Mouse (Mus musculus) thymus, adult 2 months (tissue): ENCODE data around the gene Tmem204. TPM values are rescaled to one million over a fixed set of nuclear protein-coding genes. Genes with fewer than 3 reads are reported as not detected.

Source experiments
- DNase-seq: peaks from one replicate; pipeline ENCODE4 v3.0.0; 2021
- H3K27ac ChIP-seq: fragments of 200-500 bp; 2 replicates; pipeline ENCODE4 v1.5.1; 2012; ENCODE audit warnings: low read length, control low read depth; ENCODE audit not compliant: control insufficient read depth, insufficient read depth
- H3K27me3 ChIP-seq: fragments of 200-500 bp; 2 replicates; pipeline ENCODE4 v1.6.1; 2012; ENCODE audit warnings: mild to moderate bottlenecking, low read length, moderate library complexity, mixed read lengths; ENCODE audit not compliant: control insufficient read depth, insufficient read depth
- H3K36me3 ChIP-seq: fragments of 200-500 bp; 2 replicates; pipeline ENCODE4 v1.6.1; 2012; ENCODE audit warnings: mild to moderate bottlenecking, low read length, moderate library complexity; ENCODE audit not compliant: control insufficient read depth, insufficient read depth
- H3K4me1 ChIP-seq: fragments of 200-500 bp; replicated peaks from 2 replicates; pipeline ENCODE4 v1.6.1; 2012; ENCODE audit warnings: low read length; ENCODE audit not compliant: control insufficient read depth, insufficient read depth
- H3K4me3 ChIP-seq: fragments of 200-500 bp; 2 replicates; pipeline ENCODE4 v1.5.1; 2012; ENCODE audit warnings: mild to moderate bottlenecking, low read length, control low read depth, moderate library complexity; ENCODE audit not compliant: control insufficient read depth, insufficient read depth
- CTCF ChIP-seq: fragments of 200-500 bp; IDR thresholded peaks from 2 replicates; pipeline ENCODE4 v1.5.1; 2012; ENCODE audit warnings: mild to moderate bottlenecking, control low read depth, low read length, moderate library complexity, borderline replicate concordance; ENCODE audit not compliant: control insufficient read depth, poor library complexity, insufficient read depth; ENCODE audit errors: extremely low read depth
- POLR2A ChIP-seq: fragments of 200-500 bp; IDR thresholded peaks from 2 replicates; pipeline ENCODE4 v1.6.1; 2012; ENCODE audit warnings: mild to moderate bottlenecking, low read length, control low read depth, moderate library complexity; ENCODE audit not compliant: control insufficient read depth, poor library complexity, insufficient read depth; ENCODE audit errors: extremely low read depth
- WGBS: fragments of 180-500 bp; shearing (Covaris S2); methylation state at CpG from one replicate; pipeline ENCODE4 v1.1.7; 2018; 5-methylcytosine and 5-hydroxymethylcytosine counted together
- polyA plus RNA-seq: library from polyadenylated mRNA; depleted of rRNA; stranded (reverse); fragments of >200 nt; gene quantifications from 2 replicates; pipeline ENCODE4 v1.2.3, GENCODE M21; 2012

The Tmem204 gene
- polyA plus RNA-seq, 1 experiment, result 11.3 TPM

DNA sequence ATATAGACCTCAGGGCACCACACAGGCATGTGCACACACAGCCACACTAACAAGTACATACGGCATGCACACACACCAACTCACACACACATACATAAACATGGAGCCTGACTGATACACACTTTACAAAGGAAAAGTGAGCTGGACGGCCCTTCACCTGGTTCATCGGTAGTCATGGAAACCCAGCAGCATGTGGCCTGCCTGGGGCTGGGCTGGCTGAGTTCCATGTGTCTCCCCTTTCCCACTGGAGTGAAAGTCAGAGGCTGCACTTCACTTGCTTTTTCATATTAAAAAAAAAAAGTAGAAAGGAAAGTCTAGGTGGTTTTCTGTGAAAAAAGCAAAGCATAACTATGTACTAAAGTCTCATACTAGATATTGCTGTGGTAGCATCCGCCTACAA lies 20.1 kb downstream of the Tmem204 start:
- H3K27ac ChIP-seq, result no peak overlapping the region
- H3K4me3 ChIP-seq, result no peak overlapping the region
- 97% methylated on average over 4 of the region's 4 CpGs for WGBS
- no peaks in the 10 kb centered on the region for H3K36me3 ChIP-seq
- no peaks in the 10 kb centered on the region for H3K4me1 ChIP-seq
- H3K27me3 ChIP-seq, result no peaks in the 10 kb centered on the region
- no peak for DNase-seq
- TF ChIP-seq POLR2A, result no peak
- TF ChIP-seq CTCF, result no peak

DNA sequence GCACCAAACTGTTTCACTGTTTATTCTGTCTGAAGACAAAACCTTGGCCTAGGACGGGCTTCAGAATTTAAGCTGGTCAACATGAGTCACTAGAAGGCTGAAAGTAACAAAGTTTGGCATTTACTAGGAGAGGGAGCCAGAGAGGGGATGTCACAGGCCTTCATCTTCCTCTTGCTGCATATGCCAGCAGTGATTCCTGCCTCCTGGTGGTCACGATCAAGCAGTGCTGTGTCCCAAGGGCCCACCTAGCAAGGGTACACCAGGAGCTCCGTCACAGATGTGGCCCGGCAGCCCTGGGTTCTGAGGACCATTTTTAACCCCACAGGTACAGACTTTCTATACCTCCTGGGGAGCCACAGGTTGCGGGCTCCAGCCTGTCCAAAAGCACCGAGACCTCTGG lies 26.4 kb downstream of the Tmem204 start:
- WGBS, result 96% methylated on average over 6 of the region's 6 CpGs
- no peak for DNase-seq
- H3K4me3 ChIP-seq, result no peak overlapping the region
- TF ChIP-seq POLR2A, result no peak
- TF ChIP-seq CTCF, result no peak
- no peaks in the 10 kb centered on the region for H3K4me1 ChIP-seq
- no peaks in the 10 kb centered on the region for H3K27me3 ChIP-seq
- no peak overlapping the region for H3K27ac ChIP-seq
- H3K36me3 ChIP-seq, result no peaks in the 10 kb centered on the region

DNA sequence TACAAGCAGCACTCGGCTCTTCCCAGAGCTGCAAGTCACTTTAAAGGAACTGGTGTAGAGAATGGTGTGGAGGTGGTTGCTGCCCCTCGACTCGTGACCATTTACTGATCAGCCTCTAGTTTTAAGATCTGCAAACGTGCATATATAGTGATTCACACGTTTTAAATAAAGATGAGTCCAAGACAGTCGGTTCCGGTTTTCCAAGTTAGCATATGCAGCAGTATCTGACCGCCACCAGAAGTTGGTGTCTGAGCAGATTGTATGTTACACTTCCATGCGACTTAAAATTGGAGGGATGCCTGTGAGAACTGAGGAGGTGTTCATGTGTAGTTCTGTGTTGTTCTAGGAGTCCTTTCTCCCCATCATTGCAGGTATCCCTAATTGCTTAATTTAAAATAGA lies 30.1 kb downstream of the Tmem204 start:
- TF ChIP-seq CTCF, result no peak
- TF ChIP-seq POLR2A, result no peak
- H3K4me3 ChIP-seq, result no peak overlapping the region
- no peak overlapping the region for H3K27ac ChIP-seq
- 96% methylated on average over 9 of the region's 9 CpGs for WGBS
- no peaks in the 10 kb centered on the region for H3K27me3 ChIP-seq
- DNase-seq, result no peak
- H3K36me3 ChIP-seq, result no peaks in the 10 kb centered on the region
- H3K4me1 ChIP-seq, result no peaks in the 10 kb centered on the region

DNA sequence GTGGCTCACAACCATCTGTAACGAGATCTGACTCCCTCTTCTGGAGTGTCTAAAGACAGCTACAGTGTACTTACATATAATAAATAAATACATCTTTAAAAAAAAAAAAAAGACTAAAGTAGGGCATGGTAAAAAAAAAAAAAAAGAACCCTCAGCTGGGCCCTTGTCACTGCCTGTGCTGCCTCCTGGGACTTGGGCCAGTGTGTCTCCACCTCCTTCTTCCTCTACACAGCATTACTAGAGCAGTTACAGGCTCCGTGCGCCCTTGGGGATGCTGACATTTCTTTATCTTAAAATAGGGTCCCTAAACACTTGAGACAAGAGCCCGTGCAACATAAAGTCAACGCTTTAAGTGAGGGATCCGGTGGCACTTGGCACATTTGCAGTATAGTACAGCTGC lies 36.2 kb downstream of the Tmem204 start:
- Histone ChIP-seq H3K27ac (no peak overlapping the region), H3K4me3 (no peak overlapping the region), H3K27me3 (no peaks in the 10 kb centered on the region), H3K4me1 (no peaks in the 10 kb centered on the region), H3K36me3 (no peaks in the 10 kb centered on the region)
- DNase-seq, result no peak
- TF ChIP-seq POLR2A, result no peak
- TF ChIP-seq CTCF, result no peak
- 93% methylated on average over 6 of the region's 6 CpGs for WGBS

DNA sequence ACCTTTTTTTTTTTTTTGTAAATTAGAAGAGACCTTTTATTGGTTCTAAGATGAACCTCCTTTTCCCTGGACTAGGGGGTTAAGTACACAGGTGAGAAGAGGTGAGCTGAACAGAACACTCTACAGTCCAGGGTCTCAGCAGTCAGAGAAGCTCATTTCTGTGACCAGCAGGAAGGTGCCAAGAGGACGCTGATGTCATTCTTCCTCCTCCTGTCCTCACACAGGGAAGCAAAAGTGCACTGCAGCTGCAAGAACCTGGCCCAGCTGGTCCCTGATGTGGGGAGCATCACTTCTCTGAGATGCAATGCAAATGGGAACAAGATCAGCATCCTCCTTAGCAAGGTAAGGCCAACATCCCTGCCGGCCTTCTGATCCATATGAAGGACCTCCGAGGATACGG lies 38.1 kb downstream of the Tmem204 start:
- WGBS, result 93% methylated on average over 4 of the region's 4 CpGs
- no peak for DNase-seq
- Histone ChIP-seq H3K27me3 (no peaks in the 10 kb centered on the region), H3K4me3 (no peak overlapping the region), H3K36me3 (no peaks in the 10 kb centered on the region), H3K27ac (no peak overlapping the region), H3K4me1 (no peaks in the 10 kb centered on the region)
- TF ChIP-seq CTCF, result no peak
- no peak for TF ChIP-seq POLR2A

DNA sequence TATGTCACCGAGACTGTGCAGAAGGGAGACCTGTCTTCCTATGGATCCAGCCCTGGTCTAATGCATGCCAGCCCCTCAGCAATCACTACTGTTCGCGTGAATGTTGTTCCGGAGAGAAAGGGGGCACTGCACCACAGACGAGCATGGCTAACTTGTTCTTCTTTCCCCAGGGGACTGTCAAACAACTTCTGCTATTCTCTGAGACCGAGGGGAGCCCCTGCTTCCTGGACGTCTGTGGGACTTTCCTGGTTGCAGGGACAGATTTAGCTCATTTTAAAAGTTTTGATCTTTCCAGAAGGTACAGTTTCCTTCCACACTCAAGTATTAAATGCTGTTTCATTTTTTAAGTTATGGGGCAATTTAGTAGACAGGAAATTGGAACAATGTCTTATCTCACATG lies 38.5 kb downstream of the Tmem204 start:
- DNase-seq, result no peak
- no peaks in the 10 kb centered on the region for H3K27me3 ChIP-seq
- H3K36me3 ChIP-seq, result no peaks in the 10 kb centered on the region
- no peak for TF ChIP-seq POLR2A
- TF ChIP-seq CTCF, result no peak
- H3K4me1 ChIP-seq, result no peaks in the 10 kb centered on the region
- no peak overlapping the region for H3K27ac ChIP-seq
- no peak overlapping the region for H3K4me3 ChIP-seq
- 48% methylated on average over 7 of the region's 7 CpGs for WGBS

DNA sequence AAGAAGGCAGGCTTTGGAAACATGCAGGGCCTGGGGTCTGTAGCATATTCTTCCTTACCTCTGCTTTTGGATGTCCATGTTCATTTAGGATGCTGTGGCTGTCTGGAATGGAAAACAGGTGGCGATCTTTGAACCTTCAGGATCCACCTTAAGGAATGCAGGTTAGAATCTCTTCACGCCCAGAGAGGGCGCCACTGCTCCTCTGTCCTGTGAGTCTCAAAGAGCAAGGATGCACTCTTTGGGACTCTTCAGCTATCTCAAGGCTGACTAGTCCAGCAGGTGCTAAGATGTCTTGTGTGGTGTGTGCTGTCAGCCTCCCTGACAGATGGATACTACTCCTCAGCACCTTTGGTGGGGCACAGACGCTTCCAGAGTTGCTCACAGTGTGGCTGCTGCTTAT lies 47.2 kb downstream of the Tmem204 start:
- TF ChIP-seq POLR2A (no peak), CTCF (no peak)
- WGBS, result 95% methylated on average over 4 of the region's 4 CpGs

More for the DNA sequence above, 47.2 kb downstream of the Tmem204 start:
- no peak overlapping the region for H3K27ac ChIP-seq
- no peaks in the 10 kb centered on the region for H3K27me3 ChIP-seq
- no peak for DNase-seq
- H3K4me1 ChIP-seq, result no peaks in the 10 kb centered on the region
- no peaks in the 10 kb centered on the region; the same call in 1 of the 2 replicates for H3K36me3 ChIP-seq
- no peak overlapping the region for H3K4me3 ChIP-seq
